Mouse (Mus musculus) stomach, embryonic 14.5 days (tissue): ENCODE measurements around the gene Cep295nl. TPM values are rescaled to one million over a fixed set of nuclear protein-coding genes. Genes with fewer than 3 reads are reported as not detected.

Source experiments
- ATAC-seq: fragments of 200-750 bp; cut with Nextera tagmentation; 2 replicates; pipeline ENCODE4 v1.8.0; 2017; ENCODE audit warnings: low read depth, moderate TSS enrichment; ENCODE audit not compliant: insufficient number of reproducible peaks, insufficient read depth, low FRiP score
- H3K27ac ChIP-seq: fragments of 300-500 bp; sonication (generic); 2 replicates; pipeline ENCODE4 v1.5.1; 2014; ENCODE audit warnings: mild to moderate bottlenecking, low read length, moderate library complexity, mixed read lengths
- H3K27me3 ChIP-seq: fragments of 300-500 bp; sonication (generic); 2 replicates; pipeline ENCODE4 v1.6.1; 2014; ENCODE audit warnings: low read length, control low read depth, mixed read lengths; ENCODE audit not compliant: control insufficient read depth, insufficient read depth
- H3K36me3 ChIP-seq: fragments of 300-500 bp; sonication (generic); 2 replicates; pipeline ENCODE4 v1.6.1; 2014; ENCODE audit warnings: mild to moderate bottlenecking, control low read depth, low read length, moderate library complexity, mixed read lengths; ENCODE audit not compliant: control insufficient read depth, insufficient read depth
- H3K4me1 ChIP-seq: fragments of 300-500 bp; sonication (generic); 2 replicates; pipeline ENCODE4 v1.6.1; 2014; ENCODE audit warnings: low read length, control low read depth, mixed read lengths; ENCODE audit not compliant: control insufficient read depth, insufficient read depth
- H3K4me2 ChIP-seq: fragments of 300-500 bp; sonication (generic); replicated peaks from 2 replicates; pipeline ENCODE4 v1.6.1; 2014; ENCODE audit warnings: low read depth, low read length, control low read depth
- H3K4me3 ChIP-seq: fragments of 300-500 bp; sonication (generic); 2 replicates; pipeline ENCODE4 v1.5.1; 2014; ENCODE audit warnings: low read depth, low read length, control low read depth
- H3K9ac ChIP-seq: fragments of 300-500 bp; sonication (generic); replicated peaks from 2 replicates; pipeline ENCODE4 v1.6.1; 2014; ENCODE audit warnings: low read depth, mild to moderate bottlenecking, control low read depth, low read length, moderate library complexity, mixed read lengths
- H3K9me3 ChIP-seq: fragments of 300-500 bp; sonication (generic); 2 replicates; pipeline ENCODE4 v1.6.1; 2016; ENCODE audit warnings: low read depth, low read length, control low read depth; ENCODE audit not compliant: control insufficient read depth
- WGBS: fragments of 180-500 bp; shearing (Covaris S2); extraction: QIAGEN DNeasy Blood & Tissue Kit; methylation state at CpG from one replicate; pipeline ENCODE4 v1.1.7; 2014; 5-methylcytosine and 5-hydroxymethylcytosine counted together
- polyA plus RNA-seq: library from polyadenylated mRNA; unstranded; fragments of >200 nt; fragmentation: Nextera tagmentation; extraction: Ambion mirVana; gene quantifications from 2 replicates; pipeline ENCODE4 v1.2.1, GENCODE M21; 2014

Gene Cep295nl
- polyA plus RNA-seq, 1 experiment from 2014 or later = not detected

DNA sequence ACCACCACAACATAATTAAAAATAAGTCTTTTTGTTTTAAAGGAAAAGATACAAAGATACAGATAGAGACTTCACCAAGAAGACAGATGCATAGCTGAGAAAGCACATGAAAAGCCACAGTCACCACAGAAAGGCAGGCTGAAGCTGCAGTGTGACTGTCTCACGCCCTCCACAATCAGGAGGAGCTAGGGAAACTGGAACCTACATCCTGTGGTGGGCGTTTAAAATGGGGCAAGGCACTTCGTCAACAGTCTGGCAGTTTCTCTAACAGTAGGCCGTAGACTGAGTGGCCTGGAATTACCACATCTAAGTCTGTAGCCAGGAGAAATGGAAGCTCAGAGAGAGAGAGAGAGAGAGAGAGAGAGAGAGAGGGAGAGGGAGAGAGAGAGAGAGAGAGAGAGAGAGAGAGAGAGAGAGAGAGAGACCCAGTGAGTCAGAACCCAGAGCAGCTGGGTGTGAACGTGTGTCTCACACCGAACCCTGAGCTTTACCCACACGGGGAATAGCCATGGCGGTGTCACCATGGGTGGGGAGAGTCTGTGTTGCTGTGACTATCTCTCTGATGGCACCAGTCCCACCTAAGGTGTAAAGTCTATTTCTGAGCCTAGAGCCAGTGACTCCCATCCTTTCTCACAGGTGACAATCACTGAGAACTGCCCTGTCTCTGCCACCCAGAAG lies 4.7 kb downstream of the Cep295nl start:
- ATAC-seq = no peak
- H3K36me3 ChIP-seq = peaks cover 6% of the 10 kb centered on the region
- H3K4me3 ChIP-seq = no peak overlapping the region
- no peak overlapping the region for H3K4me2 ChIP-seq
- no peaks in the 10 kb centered on the region for H3K27me3 ChIP-seq
- WGBS = 60% methylated on average over 8 of the region's 8 CpGs
- no peaks in the 10 kb centered on the region for H3K4me1 ChIP-seq
- no peak overlapping the region for H3K27ac ChIP-seq
- no peak overlapping the region for H3K9ac ChIP-seq
- H3K9me3 ChIP-seq = no peaks in the 10 kb centered on the region

DNA sequence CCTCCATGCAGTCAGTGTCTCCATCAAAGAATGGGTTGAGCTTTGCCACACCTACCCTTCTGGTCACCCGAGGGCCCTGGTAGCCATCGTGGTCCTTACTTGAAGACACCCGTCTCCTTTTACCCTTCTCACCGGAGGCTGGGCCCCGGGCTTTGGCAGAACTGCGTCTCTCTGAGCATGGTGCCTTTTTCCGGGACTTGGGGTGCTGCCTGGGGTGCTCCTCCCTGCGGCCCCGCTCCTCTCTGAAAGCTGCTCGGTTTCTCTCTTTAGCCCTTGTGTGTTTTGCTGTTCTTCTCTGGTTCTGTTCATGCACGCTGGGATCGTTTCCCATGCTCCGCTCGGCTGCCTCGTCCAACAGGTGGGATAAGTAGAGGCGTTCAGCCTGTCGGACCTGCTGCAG lies 8.9 kb downstream of the Cep295nl start:
- Histone ChIP-seq H3K9me3 (no peaks in the 10 kb centered on the region), H3K27ac (no peak overlapping the region), H3K4me2 (no peak overlapping the region), H3K36me3 (peaks cover 6% of the 10 kb centered on the region), H3K4me1 (no peaks in the 10 kb centered on the region), H3K9ac (no peak overlapping the region), H3K4me3 (no peak overlapping the region), H3K27me3 (no peaks in the 10 kb centered on the region)
- WGBS = 88% methylated on average over 17 of the region's 17 CpGs
- no peak for ATAC-seq

DNA sequence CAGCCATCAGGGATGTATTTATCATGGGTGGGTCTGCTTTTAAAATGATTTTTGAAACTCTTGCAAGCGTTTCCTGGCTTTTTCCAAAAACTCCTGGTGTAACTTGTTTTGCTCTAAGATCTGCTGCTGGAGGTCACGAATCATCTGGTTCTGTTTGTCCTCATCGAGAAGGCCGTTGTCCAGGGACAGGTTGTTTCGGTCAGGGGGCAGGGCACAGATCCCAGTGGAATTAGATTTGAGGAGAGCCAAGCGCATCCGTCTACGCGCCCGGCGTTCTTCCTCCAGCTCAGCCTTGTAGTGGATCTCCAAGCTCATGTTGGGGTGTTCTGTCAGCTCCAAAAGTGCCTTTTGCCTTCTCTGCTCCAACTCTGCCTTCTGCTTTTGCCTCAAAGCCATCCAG lies 9.9 kb downstream of the Cep295nl start:
- no peak overlapping the region for H3K27ac ChIP-seq
- ATAC-seq = no peak
- H3K9me3 ChIP-seq = no peaks in the 10 kb centered on the region
- peaks cover 3% of the 10 kb centered on the region; the same call in 1 of the 2 replicates for H3K4me1 ChIP-seq
- H3K9ac ChIP-seq = no peak overlapping the region
- H3K4me3 ChIP-seq = no peak overlapping the region
- H3K27me3 ChIP-seq = no peaks in the 10 kb centered on the region
- 91% methylated on average over 11 of the region's 11 CpGs for WGBS
- no peak overlapping the region for H3K4me2 ChIP-seq
- peaks cover 6% of the 10 kb centered on the region for H3K36me3 ChIP-seq

DNA sequence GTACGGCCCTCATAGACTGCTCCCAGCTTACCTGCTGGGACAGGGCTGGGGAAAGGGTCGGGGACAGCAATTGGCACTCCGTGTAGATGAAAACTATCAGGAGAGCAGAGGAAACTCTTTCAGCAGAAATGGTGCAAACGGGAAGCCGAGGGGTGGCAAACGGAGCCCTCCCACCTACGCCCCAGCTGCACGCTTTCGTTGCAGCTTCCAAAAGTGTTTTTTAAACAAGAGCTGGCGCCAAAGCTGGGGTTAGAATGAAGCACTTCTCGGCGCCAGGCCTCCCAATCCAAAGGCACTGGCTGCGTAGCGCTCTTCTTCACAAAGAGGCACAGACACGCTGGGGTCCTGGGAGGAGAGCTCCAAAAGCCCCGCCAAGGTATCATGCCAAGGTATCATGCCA lies 11.5 kb downstream of the Cep295nl start:
- H3K4me1 ChIP-seq = peaks cover 6% of the 10 kb centered on the region
- no peak overlapping the region for H3K27ac ChIP-seq
- H3K4me2 ChIP-seq = no peak overlapping the region
- H3K4me3 ChIP-seq = no peak overlapping the region
- peaks cover 6% of the 10 kb centered on the region for H3K36me3 ChIP-seq
- H3K27me3 ChIP-seq = no peaks in the 10 kb centered on the region
- no peak overlapping the region for H3K9ac ChIP-seq
- WGBS = 96% methylated on average over 16 of the region's 16 CpGs
- ATAC-seq = no peak
- H3K9me3 ChIP-seq = no peaks in the 10 kb centered on the region

DNA sequence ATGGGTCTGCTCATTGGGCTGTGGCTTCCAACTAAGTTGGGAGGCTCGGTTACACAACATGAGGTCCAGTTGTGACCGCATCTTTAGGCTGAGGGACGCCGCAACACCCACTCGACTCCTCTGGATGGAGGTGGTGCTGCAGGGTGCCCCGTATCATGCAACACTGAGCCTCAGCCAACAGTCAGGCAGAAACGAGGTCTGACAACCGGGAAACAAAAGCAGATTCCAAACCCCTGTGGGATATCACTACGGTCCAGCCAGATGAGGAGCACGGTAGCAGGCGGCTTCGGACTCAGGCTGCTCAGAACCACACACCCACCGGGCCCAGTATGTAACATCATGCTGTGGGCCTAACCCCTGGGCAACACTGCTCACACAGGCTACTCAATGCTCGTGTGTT lies 11.9 kb downstream of the Cep295nl start:
- H3K4me2 ChIP-seq = no peak overlapping the region
- H3K36me3 ChIP-seq = peaks cover 6% of the 10 kb centered on the region
- no peak overlapping the region for H3K9ac ChIP-seq
- no peaks in the 10 kb centered on the region for H3K27me3 ChIP-seq
- WGBS = 95% methylated on average over 14 of the region's 14 CpGs
- no peak overlapping the region for H3K4me3 ChIP-seq
- no peak overlapping the region for H3K27ac ChIP-seq
- H3K4me1 ChIP-seq = peaks cover 6% of the 10 kb centered on the region
- no peaks in the 10 kb centered on the region for H3K9me3 ChIP-seq
- no peak for ATAC-seq

DNA sequence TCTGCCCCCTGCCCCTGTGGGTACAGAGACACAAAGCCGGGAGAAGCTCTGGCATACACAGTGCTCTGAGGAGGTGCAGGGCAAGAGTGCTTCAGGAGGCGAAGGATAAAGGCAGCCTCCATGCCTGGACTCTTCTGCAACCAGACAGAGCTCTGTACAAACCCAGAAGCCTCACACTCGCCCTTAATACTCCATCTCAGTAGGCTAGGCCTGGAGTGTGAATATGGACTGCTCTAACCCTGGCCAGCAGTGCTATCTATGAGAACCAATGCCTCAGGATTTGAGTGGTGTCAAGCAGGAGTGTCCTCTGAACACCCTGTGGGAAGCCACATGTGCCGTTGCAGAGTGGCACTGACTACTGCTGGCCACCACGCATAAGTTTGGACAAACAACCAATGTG lies 13.4 kb downstream of the Cep295nl start:
- Histone ChIP-seq H3K4me3 (no peak overlapping the region), H3K27ac (no peak overlapping the region), H3K9ac (no peak overlapping the region), H3K9me3 (no peaks in the 10 kb centered on the region), H3K27me3 (no peaks in the 10 kb centered on the region), H3K4me1 (peaks cover 6% of the 10 kb centered on the region), H3K4me2 (no peak overlapping the region), H3K36me3 (peaks cover 6% of the 10 kb centered on the region)
- no peak for ATAC-seq
- WGBS = 81% methylated on average over 5 of the region's 5 CpGs

- ATAC-seq = 0 out of 2 replicates have a peak, but pooled peaks have one; percentile 11
- no peak overlapping the region for H3K27ac ChIP-seq
- peaks cover 5% of the 10 kb centered on the region; the same call in 1 of the 2 replicates for H3K36me3 ChIP-seq
- H3K4me2 ChIP-seq = no peak overlapping the region
- no peaks in the 10 kb centered on the region for H3K27me3 ChIP-seq
- 94% methylated on average over 6 of the region's 6 CpGs for WGBS
- peaks cover 6% of the 10 kb centered on the region for H3K4me1 ChIP-seq
- H3K9me3 ChIP-seq = no peaks in the 10 kb centered on the region
- no peak overlapping the region for H3K4me3 ChIP-seq
- no peak overlapping the region for H3K9ac ChIP-seq
These were observed 13.8 kb downstream of the Cep295nl start for GRCm38 (mm10) chr11:118328511-118328910.

GRCm38 (mm10) chr11:118326991-118327971 lies 15.0 kb downstream of the Cep295nl start:
- Histone ChIP-seq H3K9ac (no peak overlapping the region), H3K27ac (0 out of 2 replicates have a peak overlapping the region, but pooled peaks have one; percentile 27), H3K4me3 (no peak overlapping the region), H3K4me1 (peaks cover 6% of the 10 kb centered on the region), H3K4me2 (no peak overlapping the region), H3K36me3 (no peaks in the 10 kb centered on the region; the same call in 1 of the 2 replicates), H3K27me3 (no peaks in the 10 kb centered on the region), H3K9me3 (no peaks in the 10 kb centered on the region)
- ATAC-seq = peak; percentile 29; the same call in 1 of the 2 replicates
- 67% methylated on average over 24 of the region's 24 CpGs for WGBS
